Mouse (Mus musculus) gastrocnemius, adult 8-10 months (tissue): Measurements from ENCODE around the gene Cycs. TPM values are rescaled to one million over a fixed set of nuclear protein-coding genes. Genes with fewer than 3 reads are reported as not detected.
A peak's percentile ranks its signal among the peaks of the same experiment; 100 is the strongest.

Source experiments
- DNase-seq, 2 experiments: peaks; one replicate each; pipeline ENCODE4 v3.0.0; 2022; ENCODE audit warnings: low spot score in 2 of 2
- microRNA-seq: library from miRNA; unstranded; fragments of <30 nt; microRNA quantifications from one replicate; pipeline ENCODE4 v1.2.0, GENCODE M21; 2022
- total RNA-seq, 4 experiments: library from RNA; stranded (reverse); gene quantifications; 2 replicates each; pipeline ENCODE4 v1.2.4; 2022

Gene Cycs
- total RNA-seq, 4 experiments from 2014 or later, result 72.2 to 82.1 (median 74.0) TPM

GRCm38 (mm10) chr6:50545412-50546043 lies 20.8 kb downstream of the Cycs start:
- no peak for DNase-seq

GRCm38 (mm10) chr6:50542535-50542934 lies 23.8 kb downstream of the Cycs start:
- no peak for DNase-seq

GRCm38 (mm10) chr6:50539641-50540040 lies 26.7 kb downstream of the Cycs start:
- DNase-seq, result no peak

- peak; percentile 8 to 24 for DNase-seq
These were observed 29.9 kb downstream of the Cycs start for GRCm38 (mm10) chr6:50536461-50536892.

GRCm38 (mm10) chr6:50535346-50535745 lies 31.0 kb downstream of the Cycs start:
- no peak for DNase-seq

- no peak for DNase-seq
These were observed 34.4 kb downstream of the Cycs start for GRCm38 (mm10) chr6:50531920-50532319.

- no peak for DNase-seq
These were observed 35.3 kb downstream of the Cycs start for GRCm38 (mm10) chr6:50531003-50531402.

GRCm38 (mm10) chr6:50529194-50529593 lies 37.1 kb downstream of the Cycs start:
- DNase-seq, result no peak

GRCm38 (mm10) chr6:50527416-50527815 lies 38.9 kb downstream of the Cycs start:
- DNase-seq, result no peak

- no peak for DNase-seq
These were observed 39.7 kb downstream of the Cycs start for GRCm38 (mm10) chr6:50526597-50527024.

GRCm38 (mm10) chr6:50525846-50526245 lies 40.5 kb downstream of the Cycs start:
- DNase-seq, result no peak

GRCm38 (mm10) chr6:50524261-50524896 lies 42.0 kb downstream of the Cycs start:
- DNase-seq, result no peak

GRCm38 (mm10) chr6:50522772-50523171 lies 43.6 kb downstream of the Cycs start:
- no peak for DNase-seq

GRCm38 (mm10) chr6:50521532-50522135 lies 44.7 kb downstream of the Cycs start:
- no peak for DNase-seq

GRCm38 (mm10) chr6:50520139-50520538 lies 46.2 kb downstream of the Cycs start:
- DNase-seq, result no peak

- DNase-seq, result no peak
These were observed 48.0 kb downstream of the Cycs start for GRCm38 (mm10) chr6:50518371-50518770.

Small RNA genes lying within 50 kb of the gene (microRNA-seq; reads per million reads assigned to microRNA genes)
- gene Mir6371, result not detected

Other genes starting within 250 kb of the Cycs start
- gene Osbpl3, start 110.3 kb downstream of the Cycs start, total RNA-seq, result 1 to 10 TPM; 1.7 to 3.2 (median 2.3) TPM
- under 1 TPM; 0.49 to 0.78 (median 0.63) TPM for gene 4921507P07Rik, start 30.1 kb upstream of the Cycs start, total RNA-seq
- not detected for gene Npvf, start 87.9 kb upstream of the Cycs start, total RNA-seq